Mouse (Mus musculus) forebrain, embryonic 10.5 days (tissue): ENCODE results near the gene Ugt1a7c. TPM values are rescaled to one million over a fixed set of nuclear protein-coding genes. Genes with fewer than 3 reads are reported as not detected.

Experiments used
- polyA plus RNA-seq: library from polyadenylated mRNA; unstranded; fragments of >200 nt; fragmentation: Nextera tagmentation; extraction: Ambion mirVana; gene quantifications from 2 replicates; pipeline ENCODE4 v1.2.1, GENCODE M21; 2016

The Ugt1a7c gene
- polyA plus RNA-seq, 1 experiment from 2014 or later, result 0.32 TPM

Other genes starting within 250 kb of the Ugt1a7c start
- gene Dgkd, start 241.8 kb upstream of the Ugt1a7c start, polyA plus RNA-seq, result 39.3 and 42.4 TPM in 2 replicates
- gene Usp40, start 86.5 kb upstream of the Ugt1a7c start, polyA plus RNA-seq, result 33.0 and 36.9 TPM in 2 replicates
- not detected in 2 replicates for gene Ugt1a10, start 39.7 kb upstream of the Ugt1a7c start, polyA plus RNA-seq
- not detected in 2 replicates for gene Ugt1a9, start 24.3 kb upstream of the Ugt1a7c start, polyA plus RNA-seq
- gene Ugt1a8, start 7.2 kb upstream of the Ugt1a7c start, polyA plus RNA-seq, result not detected in 2 replicates
- not detected in 2 replicates for gene Ugt1a6b, start 8.2 kb downstream of the Ugt1a7c start, polyA plus RNA-seq
- 0.14 and 0.20 TPM in 2 replicates for gene Ugt1a6a, start 39.7 kb downstream of the Ugt1a7c start, polyA plus RNA-seq
- gene Ugt1a5, start 71.0 kb downstream of the Ugt1a7c start, polyA plus RNA-seq, result not detected in 2 replicates
- gene Ugt1a2, start 105.5 kb downstream of the Ugt1a7c start, polyA plus RNA-seq, result 0.07 TPM in 1 of 2 replicates, not detected in the other
- 8.5 and 9.5 TPM in 2 replicates for gene Dnajb3, start 110.7 kb downstream of the Ugt1a7c start, polyA plus RNA-seq
- 0.07 TPM in 1 of 2 replicates, not detected in the other for gene Ugt1a1, start 116.9 kb downstream of the Ugt1a7c start, polyA plus RNA-seq
- gene Mroh2a, start 131.9 kb downstream of the Ugt1a7c start, polyA plus RNA-seq, result 1.3 and 1.4 TPM in 2 replicates
- 223 and 224 TPM in 2 replicates for gene Hjurp, start 182.6 kb downstream of the Ugt1a7c start, polyA plus RNA-seq
- gene Trpm8, start 182.6 kb downstream of the Ugt1a7c start, polyA plus RNA-seq, result not detected in 2 replicates